ENCODE assay signal across 8 mouse cellular contexts in the genomic region with DNA sequence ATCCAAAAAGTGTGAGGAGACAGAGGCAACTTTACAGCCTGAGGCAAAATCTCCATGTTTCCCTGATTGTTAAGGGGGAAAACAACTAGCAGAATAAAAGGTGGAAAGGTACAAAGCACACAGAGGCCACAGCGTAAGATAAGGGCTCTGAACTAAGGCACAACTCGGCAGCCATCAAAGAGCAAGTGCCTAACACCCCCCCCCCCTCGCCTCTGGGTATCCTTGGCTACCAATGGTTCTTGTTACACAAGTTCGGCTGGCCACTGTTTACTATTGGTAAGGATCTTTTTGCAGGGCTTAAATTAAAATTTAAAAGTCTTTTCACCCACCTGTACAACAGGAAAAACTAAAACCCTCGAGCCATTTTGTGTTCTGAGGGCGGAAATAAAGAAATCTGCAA. TPM values are rescaled to one million over a fixed set of nuclear protein-coding genes. Genes with fewer than 3 reads are reported as not detected.
DNase-seq lines count a peak whose midpoint lies in the region; ATAC-seq and TF ChIP-seq lines count a peak whose summit lies in the region.
"Had no signal": no experiment of that assay in that cellular context is flagged by ENCODE, and none has a peak within 500 bp of the region (broad histone marks: within the 10 kb centered on the region; RNA-seq: fewer than 3 reads in every experiment).

No protein-coding gene starts in this region.

- H3K4me3 ChIP-seq in thymus, adult 2 months (ENCODE audit: control insufficient read depth, insufficient read depth, low read length), result peak overlapping the region; percentile 52
- peak overlapping the region; percentile 61 for H3K4me3 ChIP-seq in embryonic facial prominence, embryonic 15.5 days (replicated peaks)
- H3K4me3 ChIP-seq in limb, embryonic 15.5 days, result peak overlapping the region; percentile 14; the same call in 1 of the 2 replicates

- H3K36me3 ChIP-seq in thymus, adult 2 months (ENCODE audit: control insufficient read depth, insufficient read depth, low read length), result peaks cover 12% of the 10 kb centered on the region
- peaks cover 4% of the 10 kb centered on the region; the same call in 1 of the 2 replicates for H3K36me3 ChIP-seq in embryonic facial prominence, embryonic 15.5 days
- 0 out of 2 replicates have a peak, but pooled peaks cover 7% of the 10 kb centered on the region for H3K36me3 ChIP-seq in limb, embryonic 15.5 days

- H3K27ac ChIP-seq in thymus, adult 2 months (ENCODE audit: control insufficient read depth, insufficient read depth, low read length), result peak overlapping the region; percentile 98
- no peak overlapping the region for H3K27ac ChIP-seq in embryonic facial prominence, embryonic 15.5 days (replicated peaks)
- H3K27ac ChIP-seq in limb, embryonic 15.5 days, result no peak overlapping the region

- no peak overlapping the region for H3K9ac ChIP-seq in embryonic facial prominence, embryonic 15.5 days
- H3K9ac ChIP-seq in limb, embryonic 15.5 days, result no peak overlapping the region

- WGBS in thymus, adult 2 months, result 2% methylated on average over 6 of the region's 6 CpGs
- WGBS in embryonic facial prominence, embryonic 15.5 days, result 23% methylated on average over 6 of the region's 6 CpGs
- 38% methylated on average over 6 of the region's 6 CpGs for WGBS in limb, embryonic 15.5 days

- TF ChIP-seq POLR2A in thymus, adult 2 months (IDR thresholded peaks at IDR 0.05; ENCODE audit: control insufficient read depth, extremely low read depth, insufficient read depth, low read length, poor library complexity), result no peak

- ATAC-seq in embryonic facial prominence, embryonic 15.5 days (ENCODE audit: insufficient number of reproducible peaks, low FRiP score, low TSS enrichment, low read depth), result no peak
- no peak for ATAC-seq in limb, embryonic 15.5 days (ENCODE audit: insufficient number of reproducible peaks, low FRiP score, low TSS enrichment, low read depth)
- no peak for ATAC-seq in cerebellum, adult (ENCODE audit: insufficient number of reproducible peaks, low FRiP score, low TSS enrichment)

- H3K4me1 ChIP-seq in thymus, adult 2 months (replicated peaks; ENCODE audit: control insufficient read depth, insufficient read depth, low read length), result peaks cover 5% of the 10 kb centered on the region; the same call in 1 of the 2 replicates
- peaks cover 4% of the 10 kb centered on the region; the same call in 1 of the 2 replicates for H3K4me1 ChIP-seq in embryonic facial prominence, embryonic 15.5 days
- H3K4me1 ChIP-seq in limb, embryonic 15.5 days, result no peaks in the 10 kb centered on the region

- H3K27me3 ChIP-seq in thymus, adult 2 months (ENCODE audit: control insufficient read depth, insufficient read depth, low read length), result no peaks in the 10 kb centered on the region
- no peaks in the 10 kb centered on the region for H3K27me3 ChIP-seq in embryonic facial prominence, embryonic 15.5 days
- H3K27me3 ChIP-seq in limb, embryonic 15.5 days, result 0 out of 2 replicates have a peak, but pooled peaks cover 8% of the 10 kb centered on the region

- H3K9me3 ChIP-seq in embryonic facial prominence, embryonic 15.5 days (replicated peaks), result no peaks in the 10 kb centered on the region
- H3K9me3 ChIP-seq in limb, embryonic 15.5 days, result no peaks in the 10 kb centered on the region

- peak overlapping the region; percentile 47 for H3K4me2 ChIP-seq in embryonic facial prominence, embryonic 15.5 days (replicated peaks)
- H3K4me2 ChIP-seq in limb, embryonic 15.5 days, result peak overlapping the region; percentile 52; the same call in 1 of the 2 replicates

- no peak for TF ChIP-seq CTCF in thymus, adult 2 months (IDR thresholded peaks at IDR 0.05; ENCODE audit: borderline replicate concordance, control insufficient read depth, extremely low read depth, insufficient read depth, low read length, poor library complexity)

- no peak for DNase-seq in thymus, adult 2 months
- no peak for DNase-seq in thymus, postnatal 25 days
- DNase-seq in adrenal gland, postnatal 4 days (ENCODE audit: low spot score in 2 of 2), result no peak
- DNase-seq in cerebellum, postnatal 4 days (ENCODE audit: low spot score in 2 of 2), result no peak
- DNase-seq: cerebellum, adult 9-10 months had no signal

RNA-seq across cellular contexts. Expression of a gene that starts 2.5 kb away (rescaled TPM):
- 77.3 and 82.8 TPM in 2 replicates for polyA plus RNA-seq in thymus, adult 2 months (2012; rRNA removed)
- polyA plus RNA-seq in embryonic facial prominence, embryonic 15.5 days (2015; fragmentation: Nextera tagmentation; extraction: Ambion mirVana), result 111 and 112 TPM in 2 replicates
- 118 and 131 TPM in 2 replicates for polyA plus RNA-seq in limb, embryonic 15.5 days (2015; fragmentation: Nextera tagmentation; extraction: Ambion mirVana)
- 100 to 1,000 TPM; 162 to 198 TPM for total RNA-seq in adrenal gland, postnatal 4 days (2021)
